Mouse (Mus musculus): Measurements from ENCODE around the gene Por. TPM values are rescaled to one million over a fixed set of nuclear protein-coding genes. Genes with fewer than 3 reads are reported as not detected.

Por gene
- 98.4 and 99.4 TPM in 2 replicates for polyA plus RNA-seq (2016; fragmentation: Nextera tagmentation; extraction: Ambion mirVana)

- Histone ChIP-seq H3K4me2 (replicated peaks) (0 out of 2 replicates have a peak within 1 kb of the TSS, but pooled peaks have one; percentile 1), H3K27me3 (no peaks in the 10 kb centered on the region), H3K4me3 (no peak within 1 kb of the TSS), H3K27ac (no peak within 1 kb of the TSS), H3K9ac (no peak within 1 kb of the TSS), H3K4me1 (peaks cover 21% of the 10 kb centered on the region), H3K9me3 (no peaks in the 10 kb centered on the region), H3K36me3 (no peaks in the 10 kb centered on the region)
- no peak for ATAC-seq (ENCODE audit: insufficient number of reproducible peaks, insufficient read depth, low FRiP score, low TSS enrichment)
- WGBS: 26% methylated on average over 9 of the region's 9 CpGs
Measured at GRCm38 (mm10) chr5:135669741-135670275, at the start of gene Por. Gene Por, plus strand, starts transcription at chr5:135670033.

- WGBS: 85% methylated on average over 9 of the region's 9 CpGs
- Histone ChIP-seq H3K27ac (no peak overlapping the region), H3K36me3 (no peaks in the 10 kb centered on the region), H3K9me3 (no peaks in the 10 kb centered on the region), H3K4me3 (no peak overlapping the region), H3K27me3 (no peaks in the 10 kb centered on the region), H3K4me2 (replicated peaks) (no peak overlapping the region), H3K9ac (no peak overlapping the region), H3K4me1 (no peaks in the 10 kb centered on the region)
- no peak for ATAC-seq (ENCODE audit: insufficient number of reproducible peaks, insufficient read depth, low FRiP score, low TSS enrichment)
Measured at GRCm38 (mm10) chr5:135620526-135620925, 49.3 kb upstream of the Por start.

GRCm38 (mm10) chr5:135621725-135622124 is 48.1 kb upstream of the Por start:
- 81% methylated on average over 10 of the region's 10 CpGs for WGBS
- no peak for ATAC-seq (ENCODE audit: insufficient number of reproducible peaks, insufficient read depth, low FRiP score, low TSS enrichment)
- Histone ChIP-seq H3K4me1 (no peaks in the 10 kb centered on the region), H3K27me3 (no peaks in the 10 kb centered on the region), H3K9ac (no peak overlapping the region), H3K27ac (no peak overlapping the region), H3K9me3 (no peaks in the 10 kb centered on the region), H3K4me2 (replicated peaks) (no peak overlapping the region), H3K36me3 (no peaks in the 10 kb centered on the region), H3K4me3 (no peak overlapping the region)

GRCm38 (mm10) chr5:135623006-135623563 is 46.7 kb upstream of the Por start:
- WGBS: 73% methylated on average over 18 of the region's 18 CpGs
- H3K27me3 ChIP-seq: no peaks in the 10 kb centered on the region
- no peak overlapping the region for H3K4me2 ChIP-seq (replicated peaks)
- no peaks in the 10 kb centered on the region for H3K4me1 ChIP-seq
- no peak for ATAC-seq (ENCODE audit: insufficient number of reproducible peaks, insufficient read depth, low FRiP score, low TSS enrichment)
- H3K36me3 ChIP-seq: no peaks in the 10 kb centered on the region
- H3K9me3 ChIP-seq: no peaks in the 10 kb centered on the region
- H3K9ac ChIP-seq: no peak overlapping the region
- H3K4me3 ChIP-seq: no peak overlapping the region
- no peak overlapping the region for H3K27ac ChIP-seq

- no peaks in the 10 kb centered on the region for H3K27me3 ChIP-seq
- no peaks in the 10 kb centered on the region for H3K36me3 ChIP-seq
- no peak overlapping the region for H3K9ac ChIP-seq
- ATAC-seq (ENCODE audit: insufficient number of reproducible peaks, insufficient read depth, low FRiP score, low TSS enrichment): no peak
- H3K9me3 ChIP-seq: no peaks in the 10 kb centered on the region
- H3K4me2 ChIP-seq (replicated peaks): no peak overlapping the region
- no peak overlapping the region for H3K27ac ChIP-seq
- WGBS: 50% methylated on average over 10 of the region's 10 CpGs
- H3K4me1 ChIP-seq: peaks cover 8% of the 10 kb centered on the region; the same call in 1 of the 2 replicates
- H3K4me3 ChIP-seq: no peak overlapping the region
Measured at GRCm38 (mm10) chr5:135628916-135629315, 40.9 kb upstream of the Por start.

GRCm38 (mm10) chr5:135629401-135629800 is 40.4 kb upstream of the Por start:
- no peak overlapping the region for H3K4me2 ChIP-seq (replicated peaks)
- H3K9ac ChIP-seq: no peak overlapping the region
- WGBS: 82% methylated on average over 3 of the region's 3 CpGs
- H3K27ac ChIP-seq: no peak overlapping the region
- no peak overlapping the region for H3K4me3 ChIP-seq
- no peaks in the 10 kb centered on the region for H3K9me3 ChIP-seq
- no peaks in the 10 kb centered on the region for H3K27me3 ChIP-seq
- H3K36me3 ChIP-seq: no peaks in the 10 kb centered on the region
- ATAC-seq (ENCODE audit: insufficient number of reproducible peaks, insufficient read depth, low FRiP score, low TSS enrichment): no peak
- peaks cover 8% of the 10 kb centered on the region; the same call in 1 of the 2 replicates for H3K4me1 ChIP-seq

GRCm38 (mm10) chr5:135630598-135630997 is 39.2 kb upstream of the Por start:
- H3K4me2 ChIP-seq (replicated peaks): no peak overlapping the region
- no peaks in the 10 kb centered on the region for H3K9me3 ChIP-seq
- no peaks in the 10 kb centered on the region for H3K27me3 ChIP-seq
- peaks cover 8% of the 10 kb centered on the region; the same call in 1 of the 2 replicates for H3K4me1 ChIP-seq
- H3K36me3 ChIP-seq: peaks cover 7% of the 10 kb centered on the region
- no peak for ATAC-seq (ENCODE audit: insufficient number of reproducible peaks, insufficient read depth, low FRiP score, low TSS enrichment)
- no peak overlapping the region for H3K27ac ChIP-seq
- H3K4me3 ChIP-seq: no peak overlapping the region
- 26% methylated on average over 3 of the region's 3 CpGs for WGBS
- H3K9ac ChIP-seq: no peak overlapping the region

- WGBS: 11% methylated on average over 27 of the region's 30 CpGs
- Histone ChIP-seq H3K4me3 (peak within 1 kb of the TSS; percentile 80), H3K4me2 (replicated peaks) (peak within 1 kb of the TSS; percentile 69), H3K36me3 (peaks cover 20% of the 10 kb centered on the region), H3K27ac (peak within 1 kb of the TSS; percentile 89), H3K4me1 (peaks cover 8% of the 10 kb centered on the region; the same call in 1 of the 2 replicates), H3K9ac (peak within 1 kb of the TSS; percentile 89), H3K27me3 (no peaks in the 10 kb centered on the region), H3K9me3 (no peaks in the 10 kb centered on the region)
- peak; percentile 98 for ATAC-seq (ENCODE audit: insufficient number of reproducible peaks, insufficient read depth, low FRiP score, low TSS enrichment)
Measured at GRCm38 (mm10) chr5:135632117-135632796, 37.6 kb upstream of the Por start, which contains the start of gene Rhbdd2. Gene Rhbdd2, plus strand, starts transcription at chr5:135632618.

GRCm38 (mm10) chr5:135632797-135633144 is 37.1 kb upstream of the Por start:
- Histone ChIP-seq H3K4me3 (peak overlapping the region; percentile 80), H3K9me3 (no peaks in the 10 kb centered on the region), H3K27ac (peak overlapping the region; percentile 89), H3K9ac (peak overlapping the region; percentile 89), H3K36me3 (peaks cover 25% of the 10 kb centered on the region), H3K4me1 (peaks cover 8% of the 10 kb centered on the region; the same call in 1 of the 2 replicates), H3K4me2 (replicated peaks) (peak overlapping the region; percentile 69), H3K27me3 (no peaks in the 10 kb centered on the region)
- ATAC-seq (ENCODE audit: insufficient number of reproducible peaks, insufficient read depth, low FRiP score, low TSS enrichment): peak; percentile 76; the same call in 1 of the 2 replicates
- WGBS: 0% methylated on average over 19 of the region's 21 CpGs

- Histone ChIP-seq H3K4me1 (no peaks in the 10 kb centered on the region), H3K27ac (no peak overlapping the region), H3K9me3 (no peaks in the 10 kb centered on the region), H3K4me2 (replicated peaks) (no peak overlapping the region), H3K27me3 (no peaks in the 10 kb centered on the region), H3K36me3 (peaks cover 62% of the 10 kb centered on the region), H3K4me3 (no peak overlapping the region), H3K9ac (no peak overlapping the region)
- WGBS: 74% methylated on average over 7 of the region's 7 CpGs
- no peak for ATAC-seq (ENCODE audit: insufficient number of reproducible peaks, insufficient read depth, low FRiP score, low TSS enrichment)
Measured at GRCm38 (mm10) chr5:135639760-135640458, 29.9 kb upstream of the Por start.

GRCm38 (mm10) chr5:135640459-135640789 is 29.4 kb upstream of the Por start:
- Histone ChIP-seq H3K36me3 (peaks cover 57% of the 10 kb centered on the region), H3K4me3 (no peak overlapping the region)
- 89% methylated on average over 6 of the region's 6 CpGs for WGBS

More at GRCm38 (mm10) chr5:135640459-135640789, 29.4 kb upstream of the Por start:
- Histone ChIP-seq H3K9ac (no peak overlapping the region), H3K27ac (no peak overlapping the region), H3K9me3 (no peaks in the 10 kb centered on the region), H3K4me2 (replicated peaks) (no peak overlapping the region), H3K27me3 (no peaks in the 10 kb centered on the region), H3K4me1 (no peaks in the 10 kb centered on the region)
- ATAC-seq (ENCODE audit: insufficient number of reproducible peaks, insufficient read depth, low FRiP score, low TSS enrichment): no peak

Measured in embryonic facial prominence, embryonic 12.5 days (tissue).